Mouse (Mus musculus) intestine, embryonic 15.5 days (tissue): ENCODE results near the gene Zfp597. TPM values are rescaled to one million over a fixed set of nuclear protein-coding genes. Genes with fewer than 3 reads are reported as not detected.
"Not testable (repeated sequence)": the region's sequence is repeated elsewhere in the genome, so short reads cannot be mapped to it uniquely, and the experiment has no call there.

Experiments
- ATAC-seq: fragments of 200-750 bp; cut with Nextera tagmentation; 2 replicates; pipeline ENCODE4 v1.8.0; 2017; ENCODE audit warnings: moderate TSS enrichment, moderate library complexity
- H3K27ac ChIP-seq: fragments of 300-500 bp; sonication (generic); 2 replicates; pipeline ENCODE4 v1.5.1; 2015; ENCODE audit warnings: mild to moderate bottlenecking, inconsistent platforms
- H3K27me3 ChIP-seq: fragments of 300-500 bp; sonication (generic); replicated peaks from 2 replicates; pipeline ENCODE4 v1.6.1; 2015; ENCODE audit warnings: inconsistent platforms
- H3K36me3 ChIP-seq: fragments of 300-500 bp; sonication (generic); 2 replicates; pipeline ENCODE4 v1.6.1; 2015; ENCODE audit warnings: inconsistent platforms
- H3K4me1 ChIP-seq: fragments of 300-500 bp; sonication (generic); replicated peaks from 2 replicates; pipeline ENCODE4 v1.6.1; 2015; ENCODE audit warnings: inconsistent platforms
- H3K4me2 ChIP-seq: fragments of 300-500 bp; sonication (generic); replicated peaks from 2 replicates; pipeline ENCODE4 v1.6.1; 2015; ENCODE audit warnings: mild to moderate bottlenecking, inconsistent platforms
- H3K4me3 ChIP-seq: fragments of 300-500 bp; sonication (generic); replicated peaks from 2 replicates; pipeline ENCODE4 v1.5.1; 2015; ENCODE audit warnings: inconsistent platforms
- H3K9ac ChIP-seq: fragments of 300-500 bp; sonication (generic); 2 replicates; pipeline ENCODE4 v1.6.1; 2015; ENCODE audit warnings: inconsistent platforms
- H3K9me3 ChIP-seq: fragments of 300-500 bp; sonication (generic); 2 replicates; pipeline ENCODE4 v1.6.1; 2016; ENCODE audit warnings: inconsistent platforms
- WGBS: fragments of 180-500 bp; shearing (Covaris S2); methylation state at CpG from one replicate; pipeline ENCODE4 v1.1.7; 2015; 5-methylcytosine and 5-hydroxymethylcytosine counted together
- polyA plus RNA-seq: library from polyadenylated mRNA; unstranded; fragments of >200 nt; fragmentation: Nextera tagmentation; extraction: Ambion mirVana; gene quantifications from 2 replicates; pipeline ENCODE4 v1.2.1, GENCODE M21; 2015

The Zfp597 gene
- polyA plus RNA-seq, 1 experiment from 2014 or later: 5.1 TPM

DNA sequence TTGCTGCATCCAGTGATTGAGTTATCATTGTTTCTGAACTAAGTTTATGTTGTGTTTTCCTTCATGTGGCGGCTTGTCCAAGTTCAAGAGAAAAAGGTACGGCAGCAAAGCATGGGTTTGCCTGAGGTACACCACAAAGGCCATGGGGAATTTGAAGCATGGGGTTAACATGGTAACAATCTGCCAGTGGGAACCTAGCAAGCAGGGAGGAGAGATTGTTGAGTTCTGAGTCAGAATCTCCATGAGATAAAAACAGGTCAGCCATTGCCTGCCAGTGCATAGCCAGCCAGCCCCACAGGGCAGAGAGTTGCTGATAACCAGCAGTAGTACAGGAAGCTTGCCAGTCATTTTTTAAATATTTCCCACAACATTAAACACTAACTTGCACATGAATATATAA, 64.2 kb downstream of the Zfp597 start:
- 93% methylated on average over 2 of the region's 2 CpGs for WGBS
- no peak overlapping the region for H3K4me2 ChIP-seq
- H3K4me3 ChIP-seq: no peak overlapping the region
- H3K4me1 ChIP-seq: no peaks in the 10 kb centered on the region
- H3K27me3 ChIP-seq: no peaks in the 10 kb centered on the region
- no peak overlapping the region for H3K9ac ChIP-seq
- H3K36me3 ChIP-seq: no peaks in the 10 kb centered on the region
- H3K9me3 ChIP-seq: no peaks in the 10 kb centered on the region
- no peak overlapping the region for H3K27ac ChIP-seq
- ATAC-seq: no peak

DNA sequence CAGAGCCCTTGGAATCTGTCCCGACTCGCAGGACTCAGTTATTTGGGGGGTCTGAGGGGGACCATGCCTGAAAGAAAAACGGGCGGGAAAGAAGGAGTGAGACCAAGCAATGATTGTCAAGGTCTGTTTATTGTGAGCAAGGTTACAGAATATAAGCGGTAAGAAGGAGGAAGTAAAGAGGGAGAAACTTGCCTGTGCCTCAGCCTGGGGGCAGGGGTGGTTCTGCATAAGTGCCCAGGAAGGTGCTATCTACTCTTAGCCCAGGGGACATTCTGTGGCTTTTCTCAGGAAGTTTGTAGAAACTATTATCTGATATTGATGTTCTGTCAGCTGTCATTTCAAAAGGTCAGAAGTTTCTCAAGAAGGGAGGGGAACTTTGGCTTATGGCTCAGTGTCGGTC, 69.7 kb downstream of the Zfp597 start:
- H3K27me3 ChIP-seq, H3K9me3 ChIP-seq, H3K4me2 ChIP-seq, H3K4me1 ChIP-seq, H3K27ac ChIP-seq, H3K4me3 ChIP-seq, ATAC-seq, H3K9ac ChIP-seq, H3K36me3 ChIP-seq: not testable (repeated sequence)
- WGBS: 82% methylated on average over 6 of the region's 6 CpGs

Other genes starting within 250 kb of the Zfp597 start
- 0.19 TPM in 1 of 2 replicates, not detected in the other for gene Mefv, start 166.5 kb downstream of the Zfp597 start, polyA plus RNA-seq
- gene Zfp263, start 140.5 kb downstream of the Zfp597 start, polyA plus RNA-seq: 38.6 and 40.1 TPM in 2 replicates
- not detected in 2 replicates for gene Olfr15, start 53.7 kb downstream of the Zfp597 start, polyA plus RNA-seq
- gene Zfp174, start 37.3 kb downstream of the Zfp597 start, polyA plus RNA-seq: 1.0 TPM in 2 replicates
- 38.4 and 42.6 TPM in 2 replicates for gene Naa60, start 12.2 kb downstream of the Zfp597 start, polyA plus RNA-seq
- gene Gm20695, start 87 bp upstream of the Zfp597 start, polyA plus RNA-seq: 1.2 and 1.6 TPM in 2 replicates
- gene 1700037C18Rik, start 24.1 kb upstream of the Zfp597 start, polyA plus RNA-seq: 5.0 and 6.2 TPM in 2 replicates
- gene Cluap1, start 24.2 kb upstream of the Zfp597 start, polyA plus RNA-seq: 18.1 and 21.5 TPM in 2 replicates
- gene Nlrc3, start 92.1 kb upstream of the Zfp597 start, polyA plus RNA-seq: 1.00 and 1.0 TPM in 2 replicates
- 12.5 and 15.1 TPM in 2 replicates for gene Slx4, start 119.2 kb upstream of the Zfp597 start, polyA plus RNA-seq
- gene Dnase1, start 152.4 kb upstream of the Zfp597 start, polyA plus RNA-seq: 2.7 and 2.9 TPM in 2 replicates
- gene Trap1, start 193.3 kb upstream of the Zfp597 start, polyA plus RNA-seq: 115 and 116 TPM in 2 replicates